Mouse (Mus musculus) ovary, postnatal 36 days (tissue): ENCODE measurements around the gene Mgat5.

Experiments
- DNase-seq: peaks from one replicate; pipeline ENCODE4 v3.0.0; 2022; ENCODE audit warnings: low spot score, mixed read lengths

The Mgat5 gene

GRCm38 (mm10) chr1:127434829-127435228 lies 230.0 kb downstream of the Mgat5 start:
- no peak for DNase-seq

DNA sequence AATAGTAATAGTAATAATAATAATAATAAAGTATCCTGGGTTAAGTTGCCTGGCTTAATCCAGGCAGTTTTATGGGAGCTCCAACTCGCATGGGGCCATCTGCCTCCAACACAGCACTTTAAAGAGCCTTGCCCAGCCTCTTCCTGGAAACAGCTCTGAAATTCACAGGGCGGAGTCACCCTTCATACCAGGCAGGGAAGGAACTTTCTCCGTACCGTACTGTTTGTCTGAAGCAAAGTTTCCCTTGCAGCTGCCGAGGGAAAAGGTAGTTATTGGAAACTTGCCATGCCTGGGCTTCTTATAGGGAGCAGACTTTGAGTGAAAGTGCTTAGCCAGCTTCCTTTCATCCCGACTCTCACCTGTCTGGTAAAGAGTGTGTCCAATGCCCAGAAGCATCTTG lies 232.3 kb downstream of the Mgat5 start:
- no peak for DNase-seq

DNA sequence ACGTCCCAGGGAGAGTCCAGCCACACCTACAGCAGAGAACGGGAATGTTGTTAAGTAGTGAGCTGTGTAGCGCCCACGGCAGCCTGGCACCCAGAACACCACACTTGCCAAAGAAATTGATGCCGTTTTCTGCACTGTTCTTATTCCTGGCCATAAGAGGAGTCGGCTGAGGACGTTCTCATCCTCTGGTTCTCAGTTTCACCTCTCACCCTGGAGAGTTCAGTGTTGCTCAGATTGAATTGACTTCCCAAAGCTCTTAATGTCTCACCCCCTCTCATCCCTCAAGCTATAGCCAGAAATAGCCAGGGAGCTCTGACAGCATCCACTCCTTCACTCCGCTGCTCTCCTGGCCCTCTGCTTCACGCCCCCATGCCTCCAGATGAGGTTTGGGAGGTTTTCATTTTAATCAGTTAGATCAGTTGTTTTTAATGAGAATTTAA lies 234.7 kb downstream of the Mgat5 start:
- no peak for DNase-seq

- DNase-seq = no peak
These were observed 236.2 kb downstream of the Mgat5 start for GRCm38 (mm10) chr1:127441007-127441406.

GRCm38 (mm10) chr1:127441736-127442135 lies 236.9 kb downstream of the Mgat5 start:
- no peak for DNase-seq

GRCm38 (mm10) chr1:127442880-127443877 lies 238.4 kb downstream of the Mgat5 start:
- DNase-seq = no peak

DNA sequence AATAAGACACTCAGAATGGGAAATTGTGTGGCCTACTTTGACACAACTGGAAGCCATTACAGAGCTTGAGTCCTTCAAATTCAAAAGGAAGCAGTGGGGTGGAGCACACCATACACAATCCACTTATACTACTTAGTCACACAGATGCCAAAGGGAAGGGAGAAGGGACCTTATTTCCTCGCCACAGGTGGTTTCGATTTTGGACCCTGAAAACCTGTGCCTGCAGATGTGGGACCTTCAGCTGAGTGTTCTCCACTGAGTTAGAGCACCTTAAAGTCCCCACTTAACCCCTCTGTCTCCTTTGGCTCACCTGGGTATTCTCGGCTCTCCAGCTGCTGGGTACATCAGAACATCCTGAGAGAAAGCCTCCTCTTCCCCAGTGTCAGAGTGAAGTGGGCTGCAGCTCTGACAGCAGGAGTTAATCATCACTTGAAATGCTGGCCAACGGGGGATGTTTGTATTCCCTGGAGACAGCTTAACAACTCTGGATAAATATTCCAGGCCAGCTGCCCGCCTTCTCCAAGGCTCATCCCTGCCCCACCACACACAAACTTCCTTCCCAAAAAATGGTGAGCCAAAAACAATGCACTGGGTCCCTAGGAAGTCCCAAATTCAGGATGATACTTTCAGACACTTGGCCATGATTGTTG lies 240.1 kb downstream of the Mgat5 start:
- DNase-seq = no peak

- DNase-seq = no peak
These were observed 248.6 kb downstream of the Mgat5 start for GRCm38 (mm10) chr1:127453397-127453796.

- DNase-seq = peak; percentile 33
These were observed 254.2 kb downstream of the Mgat5 start for GRCm38 (mm10) chr1:127459015-127459451.

DNA sequence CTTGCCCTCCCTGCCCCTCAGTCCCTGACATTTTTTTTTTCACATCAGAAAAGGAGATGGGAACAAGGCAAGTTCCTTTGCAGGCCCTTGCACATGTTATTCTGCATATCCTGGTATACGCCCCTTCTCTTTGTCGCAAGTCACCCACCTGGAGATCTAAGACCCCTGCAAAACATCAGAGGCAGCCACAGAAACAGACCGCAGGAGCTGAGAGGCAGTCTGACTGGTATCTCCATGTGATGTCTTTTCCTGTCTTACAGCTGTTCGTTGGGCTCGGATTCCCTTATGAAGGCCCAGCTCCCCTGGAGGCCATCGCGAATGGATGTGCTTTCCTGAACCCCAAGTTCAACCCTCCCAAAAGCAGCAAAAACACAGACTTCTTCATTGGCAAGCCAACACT lies 254.8 kb downstream of the Mgat5 start:
- DNase-seq = no peak

GRCm38 (mm10) chr1:127461017-127461416 lies 256.2 kb downstream of the Mgat5 start:
- no peak for DNase-seq

DNA sequence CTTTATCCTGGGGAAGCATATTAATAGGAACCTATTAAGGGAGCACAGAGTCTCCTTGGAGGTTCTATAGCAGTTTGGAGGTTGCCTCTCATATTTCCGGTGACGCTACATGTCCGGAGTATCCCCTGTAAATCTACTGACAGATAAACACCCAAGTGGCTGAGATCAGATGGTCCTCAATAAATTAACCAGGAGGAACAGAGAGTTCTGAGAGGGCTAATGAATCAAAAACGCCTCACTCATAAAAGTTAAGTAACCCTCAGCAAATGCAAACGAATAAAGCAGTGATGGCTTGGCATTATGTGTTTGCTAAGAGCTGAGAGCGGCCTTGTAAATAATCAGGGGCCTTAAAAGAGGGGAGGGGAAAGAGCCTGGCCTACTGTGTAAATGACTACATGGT lies 259.2 kb downstream of the Mgat5 start:
- no peak for DNase-seq

DNA sequence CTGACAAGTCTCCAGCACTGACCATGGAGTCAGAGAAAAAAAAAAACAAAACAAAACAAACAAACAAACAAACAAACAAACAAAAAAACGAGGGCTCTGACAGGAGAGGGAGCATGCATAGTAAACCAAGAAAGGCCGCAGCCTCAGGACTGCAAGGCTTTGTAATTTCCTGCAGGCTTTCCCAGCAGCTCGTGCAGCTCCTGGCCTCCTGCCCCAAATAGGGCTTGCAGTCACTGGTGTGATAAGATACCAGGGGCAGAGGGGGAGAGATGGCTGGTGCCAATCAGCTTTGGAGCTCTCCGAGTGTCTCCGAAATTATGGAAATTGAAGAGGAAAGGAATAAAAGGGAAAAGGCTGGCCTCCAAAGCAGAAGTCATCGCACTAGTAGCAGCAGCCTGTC lies 260.5 kb downstream of the Mgat5 start:
- DNase-seq = peak; percentile 35

- no peak for DNase-seq
These were observed 262.4 kb downstream of the Mgat5 start for GRCm38 (mm10) chr1:127467238-127467637.

GRCm38 (mm10) chr1:127470175-127470574 lies 265.4 kb downstream of the Mgat5 start:
- DNase-seq = no peak

DNA sequence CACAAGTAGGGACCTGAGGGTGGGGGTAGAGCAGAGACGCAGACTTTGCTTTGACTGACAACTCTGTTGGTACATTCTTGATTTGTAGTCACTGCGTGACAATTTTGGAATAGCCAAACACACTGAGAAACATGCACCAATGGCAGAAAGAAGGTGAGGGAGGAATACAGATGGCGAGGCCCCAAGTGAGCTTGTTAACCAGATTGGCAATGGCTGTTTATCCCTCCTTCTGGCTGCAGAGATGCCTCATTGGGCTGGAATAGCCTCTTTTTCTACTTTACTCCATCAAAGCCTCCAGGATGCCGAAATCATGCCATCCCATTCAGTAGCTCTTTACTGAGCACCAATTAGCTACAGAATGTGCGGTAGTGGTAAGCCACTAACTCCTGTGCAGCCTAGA lies 270.9 kb downstream of the Mgat5 start:
- DNase-seq = no peak

GRCm38 (mm10) chr1:127482911-127483310 lies 278.1 kb downstream of the Mgat5 start:
- no peak for DNase-seq

DNA sequence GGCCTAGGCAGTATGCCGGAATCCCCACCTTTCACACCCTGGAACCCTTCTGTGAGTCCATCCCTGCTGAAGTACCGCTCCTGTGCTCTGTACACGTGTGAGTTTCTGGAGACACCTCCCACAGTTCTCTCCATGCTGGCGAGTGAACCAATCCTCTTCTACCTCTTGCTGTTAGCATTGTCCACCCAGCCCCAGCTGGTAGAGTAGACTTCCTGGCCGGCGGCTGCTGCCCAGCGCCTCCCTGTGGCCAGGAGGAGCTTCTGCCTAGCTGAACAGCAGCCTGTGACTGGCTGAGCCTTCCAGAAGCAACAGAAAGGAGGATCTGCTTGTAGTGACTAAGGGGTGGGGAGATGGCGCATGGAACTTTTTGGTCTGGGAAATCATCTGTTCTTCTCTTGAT lies 279.4 kb downstream of the Mgat5 start:
- peak; percentile 32 for DNase-seq

DNA sequence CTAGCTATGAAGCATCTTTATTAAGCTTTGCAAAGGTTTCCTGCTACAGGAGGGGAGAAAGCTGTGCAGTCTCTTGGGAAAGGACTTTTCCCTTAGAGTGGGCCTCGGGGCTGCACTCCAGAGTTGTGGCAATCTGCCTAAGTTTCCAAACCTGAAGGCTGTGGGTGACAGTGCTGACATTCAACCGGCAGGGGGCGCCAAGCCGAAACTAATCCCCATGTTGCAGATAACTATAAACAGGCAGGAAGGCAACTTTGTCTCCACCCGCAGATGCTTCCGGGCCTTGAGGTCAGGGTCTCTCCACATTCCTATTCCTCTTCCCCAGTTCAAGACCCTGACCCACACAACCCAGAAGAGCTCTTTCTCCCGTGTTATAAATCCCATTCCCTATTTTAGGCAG lies 280.0 kb downstream of the Mgat5 start:
- peak; percentile 36 for DNase-seq

DNA sequence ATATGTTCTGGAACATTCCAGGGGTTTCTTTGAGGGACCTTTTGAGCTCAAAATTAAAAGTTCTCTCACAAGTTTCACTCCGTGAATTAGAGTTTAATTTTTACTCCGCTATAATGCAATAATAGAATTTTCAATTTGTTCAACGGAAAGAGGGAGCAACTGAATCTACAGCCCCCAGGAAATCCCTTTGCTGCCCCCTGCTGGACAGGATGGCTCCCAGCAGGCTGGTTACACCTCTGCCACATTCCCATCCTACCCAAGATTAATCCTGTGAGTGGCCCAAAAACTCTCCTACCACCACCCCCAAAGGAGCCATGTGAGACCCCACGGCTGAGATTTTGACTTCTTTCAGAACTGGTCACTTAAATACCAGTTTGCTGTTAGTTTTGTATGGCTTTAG lies 282.3 kb downstream of the Mgat5 start:
- DNase-seq = peak; percentile 52

- peak; percentile 65 for DNase-seq
These were observed 292.1 kb downstream of the Mgat5 start for GRCm38 (mm10) chr1:127496737-127497543.

GRCm38 (mm10) chr1:127498746-127499145 lies 293.9 kb downstream of the Mgat5 start:
- no peak for DNase-seq
